Mouse (Mus musculus): ENCODE results near the gene Terb2.
A peak's percentile ranks its signal among the peaks of the same experiment; 100 is the strongest.

The Terb2 gene

DNA sequence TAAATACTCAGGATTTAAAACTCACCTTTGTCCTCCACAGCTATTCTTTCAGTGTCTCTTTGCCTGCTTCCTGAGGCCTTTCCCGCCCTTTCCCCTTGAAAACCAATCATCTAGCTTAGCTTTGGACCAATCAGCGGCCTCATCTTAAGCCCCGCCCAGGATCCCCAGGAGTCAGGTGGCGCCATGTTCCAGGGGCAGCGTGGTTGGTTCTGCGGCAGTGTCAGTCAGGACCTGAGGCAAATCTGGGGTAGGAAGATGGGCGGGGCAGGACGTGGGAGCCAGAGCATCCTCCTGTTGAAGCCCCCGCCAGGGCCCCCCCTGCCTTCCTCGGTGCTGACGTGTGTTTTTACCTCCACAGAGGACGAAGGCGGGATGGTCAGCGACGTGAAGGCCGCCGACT lies at the start of gene Terb2, which contains the start of gene Patl2:
TSS of gene Terb2 (plus strand) at position 167 of the 400 bp plus-strand sequence.
TSS of gene Patl2 (minus strand) at position 84 of the 400 bp plus-strand sequence.
- DNase-seq (ENCODE audit: low spot score) = no peak

DNA sequence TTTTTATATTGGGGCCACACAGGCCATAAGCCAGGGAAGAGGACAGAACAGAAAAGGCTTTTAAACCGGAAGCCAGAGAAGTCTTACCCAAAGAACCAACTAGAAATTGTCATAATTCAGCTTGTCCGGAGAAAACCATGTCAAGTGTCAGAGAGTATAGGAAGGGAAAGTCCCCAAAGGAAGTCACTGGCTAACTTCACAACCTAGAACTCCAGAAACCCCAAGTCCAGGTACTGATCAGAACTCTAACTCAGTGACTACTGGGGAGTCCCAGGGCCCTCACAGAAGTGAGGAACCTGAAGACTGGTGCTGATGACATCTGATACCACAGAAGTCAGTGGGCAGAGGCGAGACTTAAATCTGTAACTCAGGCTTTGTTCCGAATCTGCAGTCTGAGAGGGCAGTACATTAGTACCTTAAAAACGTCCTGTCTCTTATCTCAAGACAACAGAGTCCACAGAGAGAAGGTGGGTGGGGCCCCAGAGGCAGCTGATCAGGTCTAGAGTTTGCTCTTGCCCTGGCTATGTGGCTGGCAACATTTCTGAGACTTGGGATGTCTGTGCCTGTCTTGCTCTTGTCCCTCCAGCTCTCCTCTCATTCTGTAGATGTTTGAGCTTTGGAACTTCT lies 48.1 kb upstream of the Terb2 start:
- DNase-seq (ENCODE audit: low spot score) = no peak

DNA sequence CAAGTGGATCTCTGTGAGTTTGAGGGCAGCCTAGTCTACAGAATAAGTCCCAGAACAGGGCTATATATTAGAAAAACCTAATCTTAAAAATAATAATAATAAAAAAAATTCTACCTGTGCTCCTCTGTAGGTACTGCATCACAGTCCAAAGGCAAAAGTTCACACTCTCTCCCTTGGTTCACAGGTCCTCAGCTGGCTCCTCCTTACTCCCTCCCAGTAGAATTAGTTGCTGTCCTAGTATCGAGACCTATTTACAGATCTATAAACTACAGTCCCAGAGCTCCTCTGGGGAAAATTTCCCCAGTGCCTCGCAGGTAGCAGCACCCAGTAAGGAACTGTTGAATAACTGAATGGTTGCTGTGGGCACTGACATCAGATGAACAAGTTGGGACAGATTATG lies 45.3 kb upstream of the Terb2 start:
- DNase-seq (ENCODE audit: low spot score) = no peak

DNA sequence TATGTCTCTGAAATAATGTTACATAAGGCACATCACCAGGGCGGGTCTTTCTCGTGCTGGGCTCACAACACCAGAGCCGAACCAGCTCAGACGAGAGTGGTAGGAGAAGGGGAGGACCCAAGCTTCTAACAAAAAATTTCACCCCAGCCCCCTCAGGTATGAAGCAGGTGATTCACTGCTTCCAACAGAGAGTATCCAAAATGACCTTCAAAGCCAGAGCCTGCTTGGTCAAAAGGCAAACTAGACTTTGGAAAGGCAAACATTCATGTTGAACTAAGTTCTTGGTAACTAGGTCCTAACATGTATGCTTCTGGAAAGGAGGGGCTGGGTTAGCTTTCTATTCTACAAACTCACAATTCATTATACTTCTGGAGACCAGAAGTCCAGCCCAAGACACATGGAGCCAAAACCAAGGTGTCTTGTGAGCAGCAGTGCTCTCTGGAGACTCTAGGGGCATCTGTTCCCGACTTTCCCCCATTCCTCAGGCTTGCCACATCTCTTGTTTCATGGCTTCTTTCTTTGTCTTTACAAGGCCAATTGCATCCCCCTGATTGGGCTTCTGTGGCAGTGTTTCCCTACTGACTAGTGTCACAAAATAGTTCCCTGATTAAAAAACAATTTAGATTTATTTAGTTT lies 44.6 kb upstream of the Terb2 start:
- no peak for DNase-seq (ENCODE audit: low spot score)

DNA sequence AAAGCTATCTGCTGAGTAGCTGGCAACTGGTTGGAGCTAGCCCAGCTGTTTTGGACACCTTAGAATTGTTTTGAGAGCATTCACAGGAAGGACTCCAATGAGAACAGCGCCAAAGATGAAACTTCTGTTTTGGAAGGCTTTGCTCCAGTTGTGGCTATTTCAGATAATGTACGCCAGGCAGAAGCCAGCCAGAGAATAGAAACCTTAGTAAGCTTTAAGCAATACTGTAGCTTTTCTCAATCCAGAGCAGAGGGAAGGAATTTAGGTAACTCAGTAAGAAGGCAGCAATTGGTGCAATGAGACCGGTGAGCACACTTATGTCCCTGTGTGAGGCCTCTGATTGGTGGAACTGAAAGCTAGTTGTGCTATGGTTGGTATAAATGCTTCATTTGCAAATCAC lies 43.0 kb upstream of the Terb2 start:
- no peak for DNase-seq (ENCODE audit: low spot score)

DNA sequence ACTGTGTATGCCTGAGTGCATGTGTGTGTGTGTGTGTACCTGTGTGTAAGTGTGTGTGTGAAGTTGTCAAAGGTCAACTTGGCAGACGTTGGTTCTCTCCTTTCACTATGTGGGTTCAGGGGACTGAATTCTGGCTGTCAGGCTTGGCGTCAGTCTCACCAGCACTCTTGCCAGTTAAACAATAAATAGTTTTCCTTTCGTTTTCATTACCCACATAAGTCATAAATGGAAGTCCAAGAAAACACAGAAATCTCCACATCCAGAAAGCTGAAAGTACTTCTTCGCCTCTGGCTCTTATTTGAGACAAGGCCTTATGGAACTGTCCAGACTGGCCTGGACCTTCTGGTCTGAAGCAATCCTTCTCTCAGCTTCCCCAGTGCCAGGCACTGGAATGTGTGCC lies 40.3 kb upstream of the Terb2 start:
- no peak for DNase-seq (ENCODE audit: low spot score)

DNA sequence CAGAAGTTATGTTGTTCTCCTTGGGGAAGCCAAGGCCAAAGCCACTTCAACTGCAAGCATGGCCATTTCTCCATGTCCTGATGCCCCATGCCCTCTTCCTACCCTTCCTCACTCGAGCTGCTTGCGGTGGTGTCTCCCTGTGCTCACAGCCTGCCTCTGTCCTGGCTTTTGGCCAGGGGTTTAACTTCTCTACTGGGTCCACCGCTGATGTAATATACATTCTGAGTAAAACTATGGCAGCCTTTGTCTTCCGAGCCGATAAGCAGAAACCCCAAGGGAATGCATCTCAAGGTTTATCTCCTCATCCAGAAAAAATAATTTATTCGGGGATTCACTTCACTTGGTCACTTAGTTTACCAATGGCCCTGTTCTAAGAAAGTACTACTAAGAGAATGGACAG lies 39.4 kb upstream of the Terb2 start:
- no peak for DNase-seq (ENCODE audit: low spot score)

DNA sequence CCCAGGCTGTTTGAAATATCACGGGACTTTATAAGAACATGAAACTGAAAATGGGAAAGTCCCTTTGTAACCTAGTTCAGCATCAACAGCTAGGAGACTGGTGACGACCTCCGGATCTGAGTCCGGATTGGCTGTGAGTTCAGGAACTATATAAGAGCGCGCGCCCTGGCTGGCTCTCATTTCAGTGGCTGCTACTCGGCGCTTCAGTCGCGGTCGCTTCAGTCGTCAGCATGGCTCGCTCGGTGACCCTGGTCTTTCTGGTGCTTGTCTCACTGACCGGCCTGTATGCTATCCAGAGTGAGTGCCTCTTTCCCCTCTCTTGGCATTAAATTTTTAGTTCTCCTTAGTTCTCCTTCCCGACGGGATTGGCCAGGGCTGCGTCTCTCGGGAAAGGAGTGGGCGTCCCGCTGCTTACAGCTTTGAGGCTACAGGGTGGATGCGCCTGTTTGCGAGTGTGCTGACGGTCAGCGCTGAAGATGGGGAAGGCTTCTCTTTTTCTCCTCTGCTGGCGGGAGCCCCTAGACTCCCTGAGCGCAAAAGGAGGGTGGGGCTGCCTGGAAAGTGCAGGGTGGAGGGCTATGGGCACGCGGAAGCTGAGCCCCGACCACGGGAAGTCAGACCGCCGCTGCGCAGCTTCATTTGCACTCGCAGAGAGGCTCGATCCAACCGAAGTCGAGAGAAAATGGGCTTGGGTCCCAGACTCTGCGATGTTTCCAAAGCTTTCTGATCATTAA lies 38.4 kb upstream of the Terb2 start, which contains the start of gene B2m:
TSS of gene B2m (plus strand) at position 179 of the 734 bp plus-strand sequence.
- DNase-seq (ENCODE audit: low spot score) = peak; percentile 93

DNA sequence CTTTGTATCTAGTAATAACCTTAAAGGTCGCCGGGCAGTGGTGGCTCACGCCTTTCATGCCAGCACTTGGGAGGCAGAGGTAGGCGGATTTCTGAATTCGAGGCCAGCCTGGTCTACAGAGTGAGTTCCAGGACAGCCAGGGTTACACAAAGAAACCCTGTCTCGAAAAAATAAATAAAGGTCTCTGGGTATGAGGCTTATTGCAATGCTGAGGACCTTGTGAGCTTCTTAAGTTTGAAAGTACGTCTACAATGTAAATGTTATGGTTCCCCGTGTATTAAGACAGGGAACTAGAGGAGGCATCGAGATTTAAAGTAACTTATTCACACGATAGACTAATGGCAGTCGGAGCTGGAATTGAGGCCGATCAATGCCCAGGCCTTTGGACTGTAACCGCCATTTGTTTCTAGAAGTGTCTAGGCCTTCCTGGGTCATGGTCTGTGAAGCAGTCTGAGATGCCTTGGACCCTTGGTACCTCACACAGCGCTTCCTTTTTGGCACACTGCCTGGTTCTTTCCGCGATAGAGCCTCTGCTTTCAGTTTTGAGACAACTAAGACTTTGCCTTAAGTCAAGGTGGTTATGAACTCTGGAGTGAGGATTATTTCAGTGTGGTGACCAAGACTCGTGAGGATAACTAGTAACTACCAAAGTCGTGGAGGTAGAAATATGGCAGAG lies 37.7 kb upstream of the Terb2 start:
- peak; percentile 19 for DNase-seq (ENCODE audit: low spot score)

DNA sequence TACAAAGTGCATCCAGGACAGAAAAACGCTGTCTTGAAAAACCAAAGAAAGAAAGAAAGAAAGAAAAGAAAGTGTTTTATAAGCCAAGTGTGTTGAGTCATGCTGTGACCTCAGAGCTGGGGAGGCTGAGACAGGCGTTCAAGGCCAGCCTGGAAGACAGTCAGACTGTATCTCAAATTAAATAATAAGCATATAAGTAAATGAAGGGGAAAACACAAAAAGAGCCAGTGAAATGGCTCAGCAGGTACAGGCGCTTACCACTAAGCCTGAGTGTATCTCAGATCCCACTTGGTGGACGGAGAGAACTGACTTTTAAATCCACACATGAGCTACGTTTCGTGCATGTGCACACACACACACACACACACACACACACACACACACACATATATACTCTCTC lies 36.8 kb upstream of the Terb2 start:
- no peak for DNase-seq (ENCODE audit: low spot score)

DNA sequence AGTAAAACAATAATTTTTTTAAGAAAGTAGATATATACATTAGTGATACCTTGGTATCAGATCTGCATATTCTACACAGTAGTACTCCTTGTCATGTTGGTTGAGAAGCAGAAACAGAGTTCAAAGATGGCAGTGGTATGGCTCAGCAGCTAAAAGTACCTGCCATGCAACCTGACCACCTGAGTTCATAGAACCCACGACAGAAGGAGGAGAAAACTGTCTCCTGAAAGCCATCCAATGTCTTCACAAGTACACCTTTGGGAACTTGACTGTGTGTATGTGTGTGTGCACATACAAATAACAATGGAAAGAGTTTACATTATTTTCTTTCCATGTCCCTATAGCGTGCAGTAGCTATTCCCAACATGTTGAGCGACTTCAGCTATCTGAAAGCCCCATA lies 36.4 kb upstream of the Terb2 start:
- no peak for DNase-seq (ENCODE audit: low spot score)

DNA sequence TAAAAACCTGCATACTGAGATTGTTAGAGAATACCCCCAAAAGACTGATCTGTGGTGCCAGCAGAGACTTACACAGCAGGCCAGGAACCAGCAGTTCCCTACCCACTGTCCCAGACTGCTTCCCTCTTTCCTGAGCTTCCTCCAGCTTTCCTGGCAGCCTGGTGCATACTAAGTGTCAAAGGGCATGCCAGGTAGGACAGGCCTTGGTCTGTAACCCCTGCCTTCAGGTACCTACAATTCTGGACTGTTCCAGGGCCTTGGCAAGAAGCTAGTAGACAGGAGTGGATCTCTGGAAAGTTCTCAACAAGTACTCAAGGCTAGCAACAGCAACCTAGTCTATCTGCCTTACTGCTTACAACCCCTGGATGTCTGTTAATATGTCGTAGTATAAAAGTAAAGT lies 34.9 kb upstream of the Terb2 start:
- DNase-seq (ENCODE audit: low spot score) = no peak

DNA sequence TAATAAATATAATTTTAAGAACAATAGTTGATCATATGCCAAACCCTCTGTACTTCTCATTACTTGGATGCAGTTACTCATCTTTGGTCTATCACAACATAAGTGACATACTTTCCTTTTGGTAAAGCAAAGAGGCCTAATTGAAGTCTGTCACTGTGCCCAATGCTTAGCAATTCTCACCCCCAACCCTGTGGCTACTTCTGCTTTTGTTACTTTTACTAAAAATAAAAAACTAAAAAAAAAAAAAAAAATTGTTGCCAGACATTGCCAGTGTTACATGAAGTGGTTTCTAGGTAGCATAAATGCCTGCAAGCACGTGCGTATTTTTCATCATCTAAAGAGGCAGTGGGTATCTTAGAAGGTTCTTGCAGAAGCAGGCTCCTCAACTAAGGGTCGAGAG lies 33.2 kb upstream of the Terb2 start:
- no peak for DNase-seq (ENCODE audit: low spot score)

DNA sequence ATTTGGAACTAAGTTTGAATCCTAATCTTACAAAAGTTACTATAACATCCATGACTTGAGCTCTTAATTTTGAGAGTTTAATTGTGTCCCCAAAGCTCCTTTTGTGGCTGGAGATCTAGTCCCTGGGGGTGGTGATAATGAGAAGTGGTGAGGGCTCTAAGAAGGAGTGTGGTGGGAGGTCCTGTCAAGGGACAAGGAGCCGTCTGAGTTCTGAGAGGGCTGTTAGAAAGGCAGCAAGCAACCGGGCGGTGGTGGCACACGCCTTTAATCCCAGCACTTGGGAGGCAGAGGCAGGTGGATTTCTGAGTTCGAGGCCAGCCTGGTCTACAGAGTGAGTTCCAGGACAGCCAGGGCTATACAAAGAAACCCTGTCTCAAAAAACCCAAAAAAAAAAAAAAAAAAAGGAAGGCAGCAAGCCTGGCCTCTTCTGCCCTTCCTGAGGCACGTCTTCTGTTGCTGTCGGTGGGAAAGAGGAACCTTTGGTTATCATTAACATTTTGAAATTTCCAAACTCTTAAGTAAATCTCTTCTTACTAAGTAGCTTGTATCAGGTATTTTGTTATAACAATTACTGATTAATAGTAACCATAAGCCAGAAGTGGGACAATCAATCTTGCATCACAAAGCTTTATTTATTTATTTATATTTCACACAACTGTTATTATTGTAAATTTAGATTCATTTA lies 32.2 kb upstream of the Terb2 start:
- no peak for DNase-seq (ENCODE audit: low spot score)

DNA sequence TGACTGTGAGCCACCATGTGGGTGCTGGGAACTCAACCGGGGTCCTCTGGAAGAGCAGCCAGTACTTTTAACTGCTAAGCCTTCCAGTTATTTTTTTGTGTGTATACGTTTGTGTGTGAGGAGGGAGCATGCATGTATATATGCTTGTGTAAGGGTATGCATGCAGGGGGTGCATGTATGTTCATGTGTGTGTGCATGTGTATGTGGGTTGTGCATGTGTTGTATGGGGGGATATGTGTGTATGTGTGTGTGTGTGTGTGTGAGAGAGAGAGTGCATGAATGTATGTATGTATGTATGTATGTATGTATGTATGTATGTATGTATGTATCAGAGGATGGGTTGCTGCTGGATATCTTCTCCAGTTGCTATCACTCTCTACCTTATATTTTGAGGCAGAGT lies 31.6 kb upstream of the Terb2 start:
- no peak for DNase-seq (ENCODE audit: low spot score)

DNA sequence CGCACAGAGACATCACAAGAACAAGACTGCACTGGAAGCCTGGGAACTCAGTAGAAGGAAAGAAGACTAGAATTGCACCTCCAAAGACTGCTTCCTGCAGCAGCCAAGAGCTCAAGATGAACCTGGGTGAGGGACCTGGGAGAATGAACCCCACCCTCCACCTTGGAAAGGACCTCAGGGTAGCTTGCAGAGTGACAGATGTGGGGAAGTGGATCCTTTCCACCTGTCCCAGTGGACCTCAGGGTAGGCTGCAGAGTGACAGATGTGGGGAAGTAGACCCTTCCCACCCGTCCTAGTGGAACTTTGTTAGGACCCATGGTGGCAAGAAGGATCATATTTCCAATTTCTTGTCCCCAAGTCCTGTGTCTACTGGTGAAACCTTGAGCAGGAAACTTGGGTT lies 30.8 kb upstream of the Terb2 start:
- no peak for DNase-seq (ENCODE audit: low spot score)

DNA sequence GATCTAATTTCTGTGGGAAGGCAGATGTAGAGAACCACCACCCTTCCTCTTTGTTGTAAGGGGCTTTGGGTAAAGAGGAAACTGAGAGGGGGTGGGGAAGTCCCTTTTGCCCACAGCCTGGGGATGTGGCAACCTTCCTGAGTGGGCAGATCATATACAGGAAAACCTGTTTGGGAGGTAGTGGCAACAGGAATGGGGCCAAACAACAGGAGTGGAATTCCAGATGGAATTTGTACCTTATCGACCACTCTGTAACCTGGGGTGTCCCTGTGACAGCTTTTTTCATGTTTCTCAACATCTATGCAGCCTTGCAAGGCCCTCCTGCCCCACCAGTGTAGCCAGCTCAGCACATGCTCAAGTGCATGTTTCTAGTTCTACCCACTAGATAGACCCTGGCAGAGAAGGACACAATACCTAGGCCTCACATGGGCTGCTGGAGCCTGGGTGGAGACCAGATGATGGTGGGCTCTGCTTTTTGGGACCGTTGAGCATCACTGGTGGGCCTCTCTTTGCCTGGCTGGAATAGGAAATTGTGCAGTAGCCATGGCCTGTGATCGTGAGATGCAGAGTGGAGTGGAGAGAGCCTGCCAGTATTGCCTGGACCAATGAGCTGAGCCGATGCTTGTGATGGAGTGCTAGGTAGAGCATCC lies 29.9 kb upstream of the Terb2 start:
- DNase-seq (ENCODE audit: low spot score) = no peak

DNA sequence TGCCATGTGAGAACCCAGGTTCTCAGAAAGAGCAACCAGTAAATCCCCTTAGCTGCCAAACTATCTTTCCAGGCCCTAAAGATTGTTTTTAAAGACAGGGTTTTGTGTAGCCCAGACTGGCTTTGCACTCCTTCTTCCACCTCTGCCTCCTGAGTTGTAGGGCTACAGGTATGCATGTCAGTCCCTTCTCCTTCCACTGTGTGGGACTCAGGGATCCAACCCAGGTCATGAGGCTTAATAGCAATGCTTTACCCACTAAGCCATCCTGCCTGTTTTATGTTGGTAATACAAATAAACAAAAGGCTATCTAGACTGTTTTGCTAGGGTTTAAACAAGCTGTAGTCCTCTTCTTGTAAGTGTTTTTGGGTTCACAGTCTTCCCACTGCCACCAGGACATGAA lies 28.5 kb upstream of the Terb2 start:
- DNase-seq (ENCODE audit: low spot score) = no peak

DNA sequence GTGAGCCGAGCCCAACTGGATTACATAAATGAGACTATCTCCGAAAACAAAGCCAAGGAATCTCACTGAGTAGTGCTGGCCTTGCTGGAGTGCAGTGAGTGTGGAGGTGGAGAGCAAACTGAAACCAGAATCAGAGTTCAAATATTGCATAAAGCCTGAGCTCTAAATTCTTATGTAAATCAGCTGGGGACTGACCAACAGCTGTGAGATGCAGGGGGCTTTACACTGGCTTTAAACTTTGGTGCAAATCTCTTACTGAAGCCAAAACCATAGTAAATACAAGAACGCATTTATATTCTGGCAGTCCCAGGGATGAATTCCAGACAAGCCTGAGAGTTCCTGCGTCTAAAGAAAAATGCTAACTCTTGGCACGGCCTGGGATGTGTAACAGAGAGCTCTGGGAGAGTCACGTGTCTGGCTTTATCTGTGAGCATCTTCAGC lies 27.7 kb upstream of the Terb2 start:
- DNase-seq (ENCODE audit: low spot score) = no peak

DNA sequence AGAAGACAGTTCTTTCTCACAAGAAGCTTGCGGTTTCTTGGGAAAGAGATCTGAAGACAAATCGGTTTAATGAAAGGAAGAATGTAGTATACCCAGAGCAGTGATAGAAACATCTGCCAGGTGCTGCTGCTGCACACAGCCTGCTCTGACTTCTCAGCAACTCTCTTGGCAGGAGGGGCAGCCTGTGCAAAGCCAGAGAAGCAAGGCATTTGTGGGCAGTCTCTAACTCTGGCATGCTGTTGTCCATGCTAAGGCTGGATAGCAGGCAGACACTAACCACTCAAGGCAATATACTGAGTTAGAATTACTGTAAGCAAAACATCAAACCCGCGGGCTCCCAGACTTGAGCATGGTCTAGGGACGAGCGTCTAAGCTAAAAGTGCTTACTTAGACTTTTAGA lies 26.4 kb upstream of the Terb2 start:
- DNase-seq (ENCODE audit: low spot score) = no peak

DNA sequence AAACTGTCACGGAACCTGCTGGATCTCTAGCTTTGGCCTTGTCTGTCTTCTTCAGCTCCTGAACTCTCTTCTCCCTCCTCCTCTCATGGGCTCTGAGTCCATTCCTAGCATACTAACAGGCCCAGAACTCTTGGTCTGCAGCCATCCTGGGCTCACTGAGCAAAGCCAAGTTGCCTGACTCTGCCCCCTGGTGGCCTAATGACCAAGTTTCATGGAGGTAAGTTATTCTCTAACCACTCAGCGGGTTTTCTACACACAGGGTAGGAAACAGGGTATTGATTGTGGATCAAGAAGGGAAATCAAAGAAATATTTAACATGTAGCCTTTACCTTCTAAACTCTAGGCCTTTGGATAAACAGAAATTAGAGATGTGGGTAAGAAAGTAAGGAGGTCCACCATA lies 25.4 kb upstream of the Terb2 start, which contains the start of gene Trim69:
TSS of gene Trim69 (plus strand) at position 21 of the 400 bp plus-strand sequence.
- peak; percentile 49 for DNase-seq (ENCODE audit: low spot score)

DNA sequence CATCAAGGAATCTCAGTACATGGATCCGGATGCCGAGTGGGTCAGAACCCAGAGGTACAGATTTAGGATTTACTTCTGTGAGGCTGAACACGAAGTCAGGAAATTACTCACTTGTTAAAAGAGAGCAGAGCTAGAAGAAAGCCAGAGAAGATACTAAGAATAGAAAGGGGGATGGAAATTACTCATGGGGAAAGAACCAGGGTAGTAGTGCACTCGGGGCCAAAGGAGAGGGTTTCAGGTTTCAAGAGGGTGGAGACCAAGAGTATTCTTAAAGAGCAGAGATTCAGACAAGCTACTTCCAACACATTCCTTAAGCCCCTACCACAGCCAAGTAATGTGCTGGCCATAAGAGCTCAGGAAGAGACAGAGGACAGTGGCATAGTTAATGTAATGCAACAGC lies 24.5 kb upstream of the Terb2 start:
- no peak for DNase-seq (ENCODE audit: low spot score)

Data from ovary, postnatal 10 days (tissue).